Mouse (Mus musculus) kidney, embryonic 15.5 days (tissue): ENCODE measurements around the gene Rtel1. TPM values are rescaled to one million over a fixed set of nuclear protein-coding genes. Genes with fewer than 3 reads are reported as not detected.
"Not testable (repeated sequence)": the region's sequence is repeated elsewhere in the genome, so short reads cannot be mapped to it uniquely, and the experiment has no call there.

ENCODE experiments used
- ATAC-seq: fragments of 200-750 bp; cut with Nextera tagmentation; replicated peaks from 2 replicates; pipeline ENCODE4 v1.8.0; 2017; ENCODE audit warnings: moderate TSS enrichment; ENCODE audit not compliant: low FRiP score
- H3K27ac ChIP-seq: fragments of 300-500 bp; sonication (generic); 2 replicates; pipeline ENCODE4 v1.5.1; 2015; ENCODE audit warnings: mild to moderate bottlenecking, inconsistent platforms
- H3K27me3 ChIP-seq: fragments of 300-500 bp; sonication (generic); 2 replicates; pipeline ENCODE4 v1.6.1; 2015; ENCODE audit warnings: inconsistent platforms
- H3K36me3 ChIP-seq: fragments of 300-500 bp; sonication (generic); 2 replicates; pipeline ENCODE4 v1.6.1; 2015; ENCODE audit warnings: inconsistent platforms
- H3K4me1 ChIP-seq: fragments of 300-500 bp; sonication (generic); 2 replicates; pipeline ENCODE4 v1.6.1; 2015; ENCODE audit warnings: inconsistent platforms
- H3K4me2 ChIP-seq: fragments of 300-500 bp; sonication (generic); 2 replicates; pipeline ENCODE4 v1.6.1; 2015; ENCODE audit warnings: moderate library complexity, mild to moderate bottlenecking, inconsistent platforms
- H3K4me3 ChIP-seq: fragments of 300-500 bp; sonication (generic); replicated peaks from 2 replicates; pipeline ENCODE4 v1.5.1; 2015; ENCODE audit warnings: mild to moderate bottlenecking, inconsistent platforms
- H3K9ac ChIP-seq: fragments of 300-500 bp; sonication (generic); 2 replicates; pipeline ENCODE4 v1.6.1; 2015; ENCODE audit warnings: mild to moderate bottlenecking, inconsistent platforms
- H3K9me3 ChIP-seq: fragments of 300-500 bp; sonication (generic); replicated peaks from 2 replicates; pipeline ENCODE4 v1.6.1; 2016; ENCODE audit warnings: inconsistent platforms
- WGBS: fragments of 180-500 bp; shearing (Covaris S2); methylation state at CpG from one replicate; pipeline ENCODE4 v1.1.7; 2015; ENCODE audit warnings: mixed read lengths; 5-methylcytosine and 5-hydroxymethylcytosine counted together
- polyA plus RNA-seq: library from polyadenylated mRNA; unstranded; fragments of >200 nt; fragmentation: Nextera tagmentation; extraction: Ambion mirVana; gene quantifications from 2 replicates; pipeline ENCODE4 v1.2.1, GENCODE M21; 2015

The Rtel1 gene
- 41.8 and 44.7 TPM in 2 replicates for polyA plus RNA-seq

DNA sequence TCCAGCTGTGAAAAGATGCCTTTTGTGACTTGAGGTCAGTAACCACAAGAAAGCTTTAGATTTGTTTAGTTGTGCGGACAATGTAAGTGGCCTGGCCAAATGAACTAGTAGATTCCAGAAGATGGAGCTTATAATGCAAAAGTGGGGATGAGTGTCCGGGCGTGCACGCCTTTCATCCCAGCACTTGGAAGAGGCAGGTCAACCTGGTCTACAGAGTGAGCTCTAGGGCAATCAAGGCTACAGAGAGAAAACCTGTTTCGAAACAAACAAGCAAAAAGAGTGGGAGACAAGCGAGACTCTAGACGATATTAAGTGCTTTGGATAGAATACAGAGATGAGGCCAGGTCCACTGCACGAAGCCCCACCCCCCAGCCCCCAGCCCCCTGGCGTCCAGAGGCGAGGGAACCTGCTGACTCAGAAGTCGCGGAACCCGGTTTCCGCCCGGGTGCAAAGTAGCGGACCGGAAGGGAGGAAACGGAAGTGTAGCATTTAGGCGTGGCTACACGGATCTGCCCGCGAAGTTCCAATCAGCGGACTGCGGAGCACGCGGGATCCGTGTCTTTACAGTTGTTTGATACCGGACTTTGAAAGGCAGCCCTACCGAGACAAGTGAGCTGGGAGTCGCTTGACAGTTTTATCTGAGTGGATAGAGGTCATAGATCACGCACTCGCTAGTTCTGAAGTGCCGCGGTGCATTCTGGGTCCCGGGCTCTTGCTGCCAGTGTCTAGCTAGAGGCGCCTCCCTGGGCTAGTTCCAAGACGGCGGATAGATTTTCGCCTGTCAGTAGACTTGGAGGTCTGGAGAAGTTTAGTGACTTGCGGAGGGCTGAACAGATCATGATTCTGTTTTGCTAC lies at the start of gene Rtel1:
TSS of gene Rtel1 (plus strand) at position 492 of the 855 bp plus-strand sequence.
- Histone ChIP-seq H3K4me3 (peak within 1 kb of the TSS; percentile 64), H3K4me1 (peaks cover 13% of the 10 kb centered on the region), H3K4me2 (peak within 1 kb of the TSS; percentile 70), H3K9me3 (no peaks in the 10 kb centered on the region), H3K36me3 (peaks cover 29% of the 10 kb centered on the region), H3K27ac (peak within 1 kb of the TSS; percentile 85), H3K27me3 (peaks cover 24% of the 10 kb centered on the region), H3K9ac (peak within 1 kb of the TSS; percentile 54)
- 7% methylated on average over 40 of the region's 40 CpGs for WGBS
- ATAC-seq = peak; percentile 94

- H3K27me3 ChIP-seq = no peaks in the 10 kb centered on the region
- H3K27ac ChIP-seq = no peak overlapping the region
- H3K9me3 ChIP-seq = no peaks in the 10 kb centered on the region
- no peak for ATAC-seq
- H3K4me1 ChIP-seq = no peaks in the 10 kb centered on the region
- H3K36me3 ChIP-seq = peaks cover 73% of the 10 kb centered on the region
- H3K9ac ChIP-seq = no peak overlapping the region
- 81% methylated on average over 2 of the region's 2 CpGs for WGBS
- no peak overlapping the region for H3K4me3 ChIP-seq
- H3K4me2 ChIP-seq = no peak overlapping the region
Measured at GRCm38 (mm10) chr2:181272092-181272491, 47.4 kb upstream of the Rtel1 start.

GRCm38 (mm10) chr2:181273829-181274228 lies 45.7 kb upstream of the Rtel1 start:
- Histone ChIP-seq H3K4me1 (no peaks in the 10 kb centered on the region), H3K27ac (no peak overlapping the region), H3K4me2 (no peak overlapping the region), H3K9me3 (no peaks in the 10 kb centered on the region), H3K9ac (no peak overlapping the region), H3K4me3 (no peak overlapping the region), H3K27me3 (no peaks in the 10 kb centered on the region), H3K36me3 (peaks cover 75% of the 10 kb centered on the region)
- no peak for ATAC-seq
- 94% methylated on average over 2 of the region's 2 CpGs for WGBS

DNA sequence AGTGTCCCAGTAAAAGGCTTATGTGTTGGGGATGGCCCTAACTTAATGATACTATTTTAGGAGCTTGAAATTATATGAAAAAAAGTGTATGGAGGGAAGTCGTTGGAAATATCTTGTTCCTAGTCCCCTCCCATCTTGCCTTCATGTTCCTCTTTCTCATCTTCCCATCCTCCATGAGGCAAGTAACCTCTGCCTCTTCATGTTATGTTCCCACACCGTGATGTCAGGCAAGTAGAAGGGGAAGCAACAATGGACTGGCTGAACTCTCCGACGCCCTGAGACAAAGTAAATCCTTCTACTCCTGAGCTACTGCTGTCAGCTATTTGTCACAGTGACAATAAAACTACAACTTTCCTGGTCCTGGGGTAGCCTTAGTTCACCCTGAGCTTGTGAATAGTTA lies 44.9 kb upstream of the Rtel1 start:
- Histone ChIP-seq H3K36me3 (peaks cover 73% of the 10 kb centered on the region), H3K4me1 (no peaks in the 10 kb centered on the region)
- WGBS = 77% methylated on average over 4 of the region's 4 CpGs

DNA sequence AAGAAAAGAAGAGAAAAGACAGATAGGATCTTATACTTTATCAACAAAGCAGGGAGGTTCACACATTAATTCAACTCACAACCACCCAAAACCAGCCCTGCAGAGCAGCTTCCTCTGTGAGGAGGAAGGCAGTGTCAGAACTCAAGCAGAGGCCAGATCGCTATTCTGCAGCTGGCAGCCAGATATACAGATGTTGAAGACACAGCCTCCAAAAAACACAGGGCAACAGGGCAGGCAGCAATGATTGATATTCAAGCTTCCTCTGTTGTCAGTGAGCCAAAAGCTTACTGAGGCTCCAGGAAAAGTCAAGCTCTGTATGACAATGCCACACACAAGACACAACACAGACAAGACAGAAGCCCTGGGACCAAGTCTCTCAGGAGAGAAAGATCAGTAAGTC lies 42.8 kb upstream of the Rtel1 start:
- H3K4me1 ChIP-seq = no peaks in the 10 kb centered on the region
- no peak for ATAC-seq
- no peaks in the 10 kb centered on the region for H3K9me3 ChIP-seq
- no peak overlapping the region for H3K9ac ChIP-seq
- H3K27me3 ChIP-seq = no peaks in the 10 kb centered on the region
- no peak overlapping the region for H3K4me2 ChIP-seq
- H3K36me3 ChIP-seq = peaks cover 64% of the 10 kb centered on the region
- no peak overlapping the region for H3K27ac ChIP-seq
- no peak overlapping the region for H3K4me3 ChIP-seq
- 70% methylated on average over 1 of the region's 1 CpGs for WGBS

More for the DNA sequence above, 44.9 kb upstream of the Rtel1 start:
- no peak overlapping the region for H3K4me3 ChIP-seq
- H3K27ac ChIP-seq = no peak overlapping the region
- ATAC-seq = no peak
- H3K4me2 ChIP-seq = no peak overlapping the region
- H3K27me3 ChIP-seq = no peaks in the 10 kb centered on the region
- H3K9me3 ChIP-seq = no peaks in the 10 kb centered on the region
- H3K9ac ChIP-seq = no peak overlapping the region

DNA sequence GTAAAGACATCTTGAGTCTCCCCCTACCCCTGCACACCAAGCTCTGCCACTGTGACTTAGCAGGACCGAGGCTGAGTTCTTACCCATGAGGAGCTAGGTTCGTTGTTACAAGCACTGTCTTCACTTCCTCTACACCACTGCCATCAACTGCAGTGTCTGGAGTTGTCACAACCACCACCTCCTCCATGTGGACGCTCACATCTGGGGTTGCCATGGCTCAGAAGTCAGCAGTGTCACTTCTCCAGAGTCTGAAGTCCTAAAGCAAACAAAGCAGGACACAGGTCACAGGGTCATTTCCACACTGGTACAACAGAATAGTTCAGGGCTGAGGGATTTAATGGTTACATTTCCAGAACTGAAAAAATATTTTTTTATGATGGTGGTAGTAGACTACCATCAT lies 41.7 kb upstream of the Rtel1 start:
- H3K36me3 ChIP-seq = peaks cover 72% of the 10 kb centered on the region
- WGBS = 74% methylated on average over 3 of the region's 3 CpGs
- H3K4me3 ChIP-seq = no peak overlapping the region
- no peaks in the 10 kb centered on the region for H3K27me3 ChIP-seq
- no peak overlapping the region for H3K9ac ChIP-seq
- H3K27ac ChIP-seq = no peak overlapping the region
- no peak overlapping the region for H3K4me2 ChIP-seq
- no peak for ATAC-seq
- H3K9me3 ChIP-seq = no peaks in the 10 kb centered on the region
- no peaks in the 10 kb centered on the region for H3K4me1 ChIP-seq

DNA sequence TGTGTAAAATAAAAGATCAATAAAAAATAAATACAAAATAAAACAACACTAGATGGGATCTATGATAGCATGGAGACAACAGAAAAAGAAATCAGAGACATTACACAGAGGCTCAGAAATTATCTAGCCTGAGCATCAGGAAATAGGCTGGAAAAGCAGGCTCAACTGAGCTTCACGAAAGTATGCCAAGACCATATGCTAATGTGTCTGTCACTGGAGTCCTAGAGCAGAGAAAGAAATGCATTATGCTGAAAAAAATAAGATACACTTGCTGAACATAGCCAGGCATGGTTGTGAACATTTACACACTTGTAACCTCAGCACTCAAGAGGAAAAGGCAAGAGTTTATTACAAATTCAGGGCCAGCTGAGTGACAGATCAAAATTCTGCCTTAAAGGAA lies 39.6 kb upstream of the Rtel1 start:
- ATAC-seq = no peak
- H3K4me1 ChIP-seq = no peaks in the 10 kb centered on the region
- H3K27me3 ChIP-seq = no peaks in the 10 kb centered on the region
- no peak overlapping the region for H3K9ac ChIP-seq
- no peaks in the 10 kb centered on the region for H3K9me3 ChIP-seq
- H3K36me3 ChIP-seq = peaks cover 72% of the 10 kb centered on the region
- H3K27ac ChIP-seq = no peak overlapping the region
- H3K4me2 ChIP-seq = no peak overlapping the region
- no peak overlapping the region for H3K4me3 ChIP-seq
- 90% methylated on average over 1 of the region's 1 CpGs for WGBS

DNA sequence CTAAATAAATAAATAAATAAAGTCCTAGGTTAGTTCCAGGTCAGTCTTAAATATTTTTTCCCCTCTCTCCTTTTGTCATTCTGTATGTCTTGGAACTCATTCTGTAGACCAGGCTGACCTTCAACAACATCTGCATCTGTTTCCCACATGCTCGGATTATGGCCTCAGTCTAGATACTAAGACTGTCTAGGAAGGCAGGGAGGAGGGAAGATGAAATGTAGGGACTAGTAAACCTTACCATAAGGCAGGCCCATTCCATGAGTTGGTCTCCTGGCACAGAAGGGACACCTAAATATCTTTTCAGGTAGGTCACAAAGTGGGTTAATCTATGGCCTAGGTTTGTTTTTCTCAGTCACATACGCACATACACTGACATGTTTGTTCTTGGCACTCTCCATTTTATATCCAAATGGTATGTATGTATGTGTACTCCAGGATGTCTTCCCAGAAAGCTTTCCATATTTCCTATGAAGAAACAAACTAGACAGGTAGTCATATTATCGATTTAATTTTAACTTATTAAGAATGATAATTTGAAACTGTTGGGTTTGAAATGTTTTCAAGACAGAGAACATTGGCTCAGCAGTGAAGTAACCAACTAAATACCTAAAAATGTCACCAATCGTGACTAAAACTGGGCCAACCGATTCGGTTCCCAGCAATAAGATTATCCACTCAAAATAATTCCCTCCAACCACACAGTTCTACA lies 32.8 kb upstream of the Rtel1 start:
- ATAC-seq = no peak
- Histone ChIP-seq H3K27ac (peak overlapping the region; percentile 96), H3K9ac (peak overlapping the region; percentile 81), H3K4me3 (peak overlapping the region; percentile 68), H3K27me3 (no peaks in the 10 kb centered on the region), H3K36me3 (peaks cover 34% of the 10 kb centered on the region), H3K9me3 (no peaks in the 10 kb centered on the region), H3K4me1 (peaks cover 18% of the 10 kb centered on the region), H3K4me2 (peak overlapping the region; percentile 70)
- WGBS = 54% methylated on average over 6 of the region's 6 CpGs

DNA sequence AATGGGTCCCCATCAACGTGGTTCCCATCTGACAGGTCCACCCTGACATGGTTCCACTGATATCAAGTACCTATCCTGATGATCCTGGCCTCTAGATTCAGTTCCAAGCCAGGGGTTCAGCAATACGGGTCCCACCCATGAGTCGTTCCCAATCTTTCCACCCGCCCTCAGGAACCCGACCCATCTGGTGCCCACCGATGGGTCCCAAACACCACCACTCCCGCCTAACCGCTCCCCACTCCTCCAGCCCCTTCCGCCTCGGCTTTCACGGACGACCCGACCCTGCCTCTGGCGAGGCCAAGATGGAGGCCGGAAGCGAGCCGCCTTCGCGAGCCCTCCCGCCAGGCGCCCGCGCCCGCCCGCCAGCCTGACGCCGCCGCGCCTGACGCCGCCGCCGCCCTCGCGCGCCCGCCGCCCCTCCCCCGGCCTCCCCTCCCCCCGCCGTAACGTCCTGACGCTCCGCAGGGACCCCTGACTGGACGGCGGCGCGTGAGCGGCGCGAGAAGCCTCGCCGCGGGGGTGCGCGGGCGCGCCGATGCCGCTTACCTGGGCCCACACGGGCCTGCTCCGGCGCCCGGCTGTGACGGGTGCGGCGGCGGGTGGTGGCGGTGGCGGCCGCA lies 32.1 kb upstream of the Rtel1 start:
- under 1% methylated on average over 49 of the region's 71 CpGs for WGBS
- H3K36me3 ChIP-seq = peaks cover 28% of the 10 kb centered on the region
- H3K4me2 ChIP-seq = peak overlapping the region; percentile 70
- no peaks in the 10 kb centered on the region for H3K9me3 ChIP-seq
- H3K27ac ChIP-seq = peak overlapping the region; percentile 96
- no peaks in the 10 kb centered on the region for H3K27me3 ChIP-seq
- H3K9ac ChIP-seq = peak overlapping the region; percentile 81
- peak overlapping the region; percentile 68 for H3K4me3 ChIP-seq
- peaks cover 18% of the 10 kb centered on the region for H3K4me1 ChIP-seq
- ATAC-seq = peak; percentile 91

DNA sequence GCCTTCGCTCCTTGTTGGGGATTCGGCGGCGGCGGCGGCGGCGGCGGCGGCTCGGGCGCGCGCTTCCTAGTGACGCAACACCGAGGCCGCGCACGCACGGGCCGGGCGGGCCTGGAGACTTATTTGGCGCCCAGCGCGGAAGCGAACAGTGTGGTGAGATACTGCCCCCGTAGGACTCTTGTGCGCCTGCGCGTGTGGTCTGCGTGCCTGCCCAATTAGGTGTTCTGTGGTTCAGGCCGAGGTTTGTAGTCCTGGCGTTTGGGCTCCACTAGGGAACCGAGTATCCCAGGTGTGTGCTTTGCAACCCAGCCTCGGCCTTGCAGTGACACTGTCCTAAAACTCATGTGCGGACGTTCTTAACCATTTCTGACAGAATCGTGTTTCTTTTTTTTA lies 31.6 kb upstream of the Rtel1 start, which contains the start of gene Gmeb2:
TSS of gene Gmeb2 (minus strand) at position 78 of the 393 bp plus-strand sequence.
- peak within 1 kb of the TSS; percentile 68 for H3K4me3 ChIP-seq
- H3K27me3 ChIP-seq, H3K9me3 ChIP-seq: not testable (repeated sequence)
- H3K9ac ChIP-seq = peak within 1 kb of the TSS; percentile 81
- peak; percentile 98 for ATAC-seq
- peak within 1 kb of the TSS; percentile 96 for H3K27ac ChIP-seq
- whole genome bisulfite sequencing = 3% methylated on average over 38 of the region's 38 CpGs
- peaks cover 18% of the 10 kb centered on the region for H3K4me1 ChIP-seq
- H3K36me3 ChIP-seq = peaks cover 24% of the 10 kb centered on the region
- H3K4me2 ChIP-seq = peak within 1 kb of the TSS; percentile 70

DNA sequence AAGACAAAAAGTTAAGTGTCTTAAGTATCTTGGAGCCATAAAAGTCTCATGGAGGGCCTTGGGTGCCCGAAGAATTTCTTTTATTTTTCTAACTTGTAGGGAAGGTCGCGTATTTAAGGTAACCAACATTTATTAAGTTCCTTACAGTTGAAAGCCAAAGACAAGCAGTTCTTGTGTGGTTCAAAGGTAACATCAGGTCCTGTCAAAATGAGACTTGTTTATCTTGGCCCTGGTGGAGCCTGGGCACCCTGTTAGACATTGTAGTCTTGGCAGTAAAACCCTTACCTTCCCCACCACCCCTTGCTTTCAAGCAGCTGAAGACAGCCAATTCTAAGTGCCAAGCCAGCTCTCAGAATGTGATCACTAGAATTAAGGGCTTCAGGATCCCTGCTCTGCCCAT lies 30.8 kb upstream of the Rtel1 start:
- H3K27me3 ChIP-seq = no peaks in the 10 kb centered on the region
- peak overlapping the region; percentile 43 for H3K9ac ChIP-seq
- peak overlapping the region; percentile 70 for H3K4me2 ChIP-seq
- WGBS = 63% methylated on average over 3 of the region's 3 CpGs
- H3K36me3 ChIP-seq = peaks cover 19% of the 10 kb centered on the region
- ATAC-seq = no peak
- H3K4me1 ChIP-seq = peaks cover 18% of the 10 kb centered on the region
- H3K27ac ChIP-seq = no peak overlapping the region
- H3K9me3 ChIP-seq = no peaks in the 10 kb centered on the region
- peak overlapping the region; percentile 68 for H3K4me3 ChIP-seq

GRCm38 (mm10) chr2:181290937-181291336 lies 28.6 kb upstream of the Rtel1 start:
- 79% methylated on average over 1 of the region's 1 CpGs for WGBS
- ATAC-seq = no peak
- H3K4me1 ChIP-seq = peaks cover 18% of the 10 kb centered on the region
- H3K27ac ChIP-seq = no peak overlapping the region
- no peak overlapping the region for H3K4me3 ChIP-seq
- H3K27me3 ChIP-seq = no peaks in the 10 kb centered on the region
- H3K9ac ChIP-seq = no peak overlapping the region
- no peak overlapping the region for H3K4me2 ChIP-seq
- no peaks in the 10 kb centered on the region for H3K9me3 ChIP-seq
- peaks cover 7% of the 10 kb centered on the region; the same call in 1 of the 2 replicates for H3K36me3 ChIP-seq
